Mouse (Mus musculus) myocyte (in vitro differentiated cells): ENCODE data around the gene Anks1b.

Source experiments
- MAX ChIP-seq: IDR thresholded peaks from one replicate; pipeline ENCODE4 v1.6.1; 2011; ENCODE audit warnings: low read depth, mild to moderate bottlenecking, control low read depth
- MYOG ChIP-seq, 3 experiments: IDR thresholded peaks; one replicate each; pipeline ENCODE4 v1.6.1; 2011; ENCODE audit warnings: control low read depth in 2 of 3, low read depth in 2 of 3, mild to moderate bottlenecking in 2 of 3; ENCODE audit not compliant: insufficient read length in 2 of 3, control insufficient read depth in 1 of 3, insufficient read depth in 1 of 3
- POLR2A ChIP-seq: IDR thresholded peaks from one replicate; pipeline ENCODE4 v1.6.1; 2011; ENCODE audit warnings: low read depth, mild to moderate bottlenecking, control low read depth, moderate library complexity; ENCODE audit not compliant: insufficient read length
- POLR2AphosphoS2 ChIP-seq: IDR thresholded peaks from one replicate; pipeline ENCODE4 v1.6.1; 2011; ENCODE audit warnings: low read depth, control low read depth; ENCODE audit not compliant: insufficient read length

DNA sequence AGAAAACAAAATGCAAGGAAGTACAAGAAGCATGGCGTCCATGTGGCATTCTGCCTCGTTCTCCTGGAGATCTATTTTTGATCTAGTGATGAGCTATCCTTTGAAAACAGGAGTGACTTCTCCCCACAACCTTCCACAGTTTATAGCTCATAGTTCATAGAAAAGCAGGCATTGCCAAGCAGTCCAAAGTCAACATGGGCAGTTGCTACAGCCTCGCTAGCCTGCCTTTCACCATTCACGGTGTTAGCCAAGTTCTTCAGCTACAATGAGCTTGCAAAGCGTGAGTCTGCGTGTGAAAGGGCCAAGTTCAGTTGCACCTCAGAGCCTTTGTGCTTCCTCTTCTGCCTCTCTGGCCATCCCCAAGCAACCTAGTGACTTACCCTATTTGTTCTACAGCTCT, 592.1 kb downstream of the Anks1b start:
- no peak for TF ChIP-seq POLR2A
- TF ChIP-seq MYOG (IDR thresholded peaks at IDR 0.05; ENCODE audit: control insufficient read depth in 1 of 3, insufficient read depth in 1 of 3, insufficient read length in 2 of 3, low read depth in 2 of 3): no peak
- no peak for TF ChIP-seq MAX
- no peak for TF ChIP-seq POLR2AphosphoS2
